Mouse (Mus musculus) heart, adult 2 months (tissue): ENCODE results near the gene Ptprm. TPM values are rescaled to one million over a fixed set of nuclear protein-coding genes. Genes with fewer than 3 reads are reported as not detected.

ENCODE experiments used
- DNase-seq, 2 experiments: peaks; one replicate each; pipeline ENCODE4 v3.0.0; 2021
- H3K27ac ChIP-seq: fragments of 200-600 bp; 2 replicates; pipeline ENCODE4 v1.8.1; 2022
- H3K27me3 ChIP-seq: fragments of 200-500 bp; 2 replicates; pipeline ENCODE4 v1.6.1; 2012; ENCODE audit warnings: mild to moderate bottlenecking, low read length, inconsistent platforms, mixed read lengths; ENCODE audit not compliant: control insufficient read depth, insufficient read depth
- H3K36me3 ChIP-seq: fragments of 200-500 bp; 2 replicates; pipeline ENCODE4 v1.6.1; 2012; ENCODE audit warnings: low read length, inconsistent platforms; ENCODE audit not compliant: control insufficient read depth, insufficient read depth
- H3K4me1 ChIP-seq: fragments of 200-500 bp; 2 replicates; pipeline ENCODE4 v1.6.1; 2011; ENCODE audit warnings: low read length; ENCODE audit not compliant: control insufficient read depth, insufficient read depth
- H3K4me3 ChIP-seq: fragments of 200-600 bp; 2 replicates; pipeline ENCODE4 v1.8.1; 2022
- H3K79me2 ChIP-seq: fragments of 200-500 bp; replicated peaks from 2 replicates; pipeline ENCODE4 v1.6.1; 2012; ENCODE audit warnings: mild to moderate bottlenecking, inconsistent platforms, low read length, moderate library complexity, mixed read lengths; ENCODE audit not compliant: control insufficient read depth, insufficient read depth
- H3K9ac ChIP-seq: fragments of 200-500 bp; 2 replicates; pipeline ENCODE4 v1.6.1; 2012; ENCODE audit warnings: low read depth, mild to moderate bottlenecking, control low read depth, inconsistent platforms, low read length, mixed read lengths
- CTCF ChIP-seq: fragments of 200-600 bp; IDR thresholded peaks from 2 replicates; pipeline ENCODE4 v1.8.1; 2022; ENCODE audit warnings: antibody characterized with exemption, mild to moderate bottlenecking, moderate library complexity
- EP300 ChIP-seq: fragments of 200-500 bp; IDR thresholded peaks from 2 replicates; pipeline ENCODE4 v1.6.1; 2011; ENCODE audit warnings: low read depth, low read length, control low read depth; ENCODE audit not compliant: insufficient read depth
- POLR2A ChIP-seq: fragments of 200-500 bp; IDR thresholded peaks from 2 replicates; pipeline ENCODE4 v1.6.1; 2011; ENCODE audit warnings: mild to moderate bottlenecking, low read depth, low read length, control low read depth; ENCODE audit not compliant: insufficient read depth
- WGBS: fragments of 180-500 bp; shearing (Covaris S2); methylation state at CpG from one replicate; pipeline ENCODE4 v1.1.7; 2018; 5-methylcytosine and 5-hydroxymethylcytosine counted together
- intact Hi-C: fragments of 180-260 bp; cut with DNase I; formaldehyde crosslinking; loops from one replicate; pipeline ENCODE4 v1.15.1; 2025
- polyA plus RNA-seq: library from polyadenylated mRNA; depleted of rRNA; stranded (reverse); fragments of >200 nt; gene quantifications from 2 replicates; pipeline ENCODE4 v1.2.3, GENCODE M21; 2012
- total RNA-seq, 2 experiments: library from RNA; stranded (reverse); gene quantifications; 2 replicates each; pipeline ENCODE4 v1.2.3; 2021

The Ptprm gene
- total and polyA plus RNA-seq, 3 experiments = 34.6 to 88.5 (median 78.9) TPM

DNA sequence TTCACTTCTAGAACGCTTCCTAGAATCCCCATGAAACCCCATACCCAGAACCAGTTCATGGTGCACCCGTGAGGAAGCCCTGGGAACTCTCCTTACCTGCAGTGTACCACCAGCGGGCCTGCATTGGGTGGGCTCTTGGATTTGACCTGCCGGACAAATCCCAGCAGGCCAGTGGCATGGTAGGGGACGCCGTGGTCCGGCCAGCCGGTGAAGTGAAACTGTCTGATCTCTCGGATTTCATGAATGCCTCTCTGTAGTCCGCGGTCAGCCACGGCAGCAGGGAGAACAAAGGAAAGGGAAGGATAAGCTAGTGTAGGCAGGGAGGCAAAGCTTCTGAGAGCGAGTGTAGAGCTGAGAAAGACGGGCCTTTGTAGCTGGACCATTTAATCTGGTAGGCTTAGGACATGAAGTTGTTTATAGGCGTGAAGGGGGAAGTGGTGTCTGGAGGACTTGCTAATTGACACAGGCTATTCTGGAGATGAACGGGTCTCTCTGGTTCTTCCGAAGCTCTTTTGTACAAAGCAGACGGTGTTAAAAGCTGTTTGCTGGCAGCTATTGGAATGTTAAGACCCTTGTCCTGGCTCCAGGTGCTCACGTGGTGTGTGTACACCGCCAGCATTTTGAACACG is 660.5 kb downstream of the Ptprm start:
- intact Hi-C loops = no loop called here
- H3K79me2 ChIP-seq = no peaks in the 10 kb centered on the region
- H3K27me3 ChIP-seq = no peaks in the 10 kb centered on the region
- no peak overlapping the region for H3K4me3 ChIP-seq
- H3K27ac ChIP-seq = no peak overlapping the region
- DNase-seq = no peak
- H3K9ac ChIP-seq = no peak overlapping the region
- WGBS = 79% methylated on average over 21 of the region's 21 CpGs
- H3K4me1 ChIP-seq = no peaks in the 10 kb centered on the region
- no peak for TF ChIP-seq POLR2A
- TF ChIP-seq CTCF = no peak
- no peak for TF ChIP-seq EP300
- H3K36me3 ChIP-seq = no peaks in the 10 kb centered on the region

DNA sequence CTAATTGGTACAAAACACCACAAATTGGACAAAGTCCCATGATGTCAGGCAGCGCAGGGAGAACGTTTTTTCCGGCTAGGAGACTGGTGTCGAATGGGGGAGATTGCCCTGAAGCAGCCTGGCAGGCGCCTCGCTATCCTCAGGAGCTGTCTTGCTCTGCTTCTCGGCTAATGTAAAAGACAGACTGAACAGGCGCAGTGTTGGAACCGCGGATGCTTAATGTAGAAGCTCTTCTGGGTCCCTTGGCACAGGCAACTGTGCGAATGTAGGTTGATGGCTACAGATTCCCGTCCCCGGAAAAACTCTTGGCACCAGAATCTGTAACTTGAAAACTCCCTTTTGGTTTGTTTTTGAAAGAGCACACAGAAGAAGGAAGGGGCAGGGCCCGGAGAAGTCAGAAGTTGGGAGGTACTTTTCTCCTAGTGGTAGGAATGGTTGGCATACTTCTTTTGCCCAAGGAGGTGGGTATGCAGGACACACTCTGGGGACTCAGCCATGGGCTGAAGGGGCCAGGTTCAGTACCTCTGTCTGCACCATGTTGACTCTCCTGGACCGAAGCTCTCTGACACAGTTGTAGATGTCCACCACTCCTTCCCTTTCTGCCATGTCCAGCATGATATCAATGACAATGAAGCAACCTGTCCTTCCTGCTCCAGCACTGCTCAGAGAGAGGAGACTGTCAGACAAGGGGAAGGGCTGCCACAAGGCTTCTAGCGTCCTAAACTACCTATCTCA is 661.1 kb downstream of the Ptprm start:
- Histone ChIP-seq H3K4me3 (no peak overlapping the region), H3K9ac (no peak overlapping the region), H3K27ac (no peak overlapping the region), H3K4me1 (no peaks in the 10 kb centered on the region), H3K27me3 (no peaks in the 10 kb centered on the region), H3K36me3 (no peaks in the 10 kb centered on the region), H3K79me2 (no peaks in the 10 kb centered on the region)
- WGBS = 90% methylated on average over 16 of the region's 16 CpGs
- DNase-seq = no peak
- TF ChIP-seq EP300 = no peak
- no peak for TF ChIP-seq CTCF
- no peak for TF ChIP-seq POLR2A
- intact Hi-C loops = no loop called here

DNA sequence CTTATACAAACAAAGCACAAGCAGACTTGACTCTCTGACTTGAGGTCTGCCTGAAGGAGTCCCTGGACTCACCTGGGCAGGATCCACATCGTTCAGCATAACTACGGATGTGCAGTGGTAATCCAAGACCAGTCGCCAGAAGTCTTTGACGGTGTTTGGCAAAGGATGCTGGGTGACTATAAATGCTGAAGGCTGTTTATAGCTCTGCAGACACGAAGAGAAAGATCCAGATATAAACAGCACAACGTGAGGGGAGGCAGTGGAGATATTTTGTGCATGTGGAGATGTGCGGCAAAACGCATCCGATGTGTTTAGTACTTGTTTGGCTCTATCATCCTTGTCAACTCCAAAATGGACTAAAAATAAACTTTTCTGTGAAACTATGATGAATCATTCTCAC is 666.1 kb downstream of the Ptprm start:
- intact Hi-C loops = loop anchor here (10.0 kb wide), 1 partner anchor 667 kb away; the partner anchor contains the start of gene Ptprm
- no peaks in the 10 kb centered on the region for H3K79me2 ChIP-seq
- no peaks in the 10 kb centered on the region for H3K4me1 ChIP-seq
- DNase-seq = no peak
- H3K36me3 ChIP-seq = no peaks in the 10 kb centered on the region
- 81% methylated on average over 9 of the region's 9 CpGs for WGBS
- no peaks in the 10 kb centered on the region for H3K27me3 ChIP-seq
- H3K27ac ChIP-seq = no peak overlapping the region
- TF ChIP-seq CTCF (no peak), POLR2A (no peak), EP300 (no peak)
- H3K9ac ChIP-seq = no peak overlapping the region
- H3K4me3 ChIP-seq = no peak overlapping the region

DNA sequence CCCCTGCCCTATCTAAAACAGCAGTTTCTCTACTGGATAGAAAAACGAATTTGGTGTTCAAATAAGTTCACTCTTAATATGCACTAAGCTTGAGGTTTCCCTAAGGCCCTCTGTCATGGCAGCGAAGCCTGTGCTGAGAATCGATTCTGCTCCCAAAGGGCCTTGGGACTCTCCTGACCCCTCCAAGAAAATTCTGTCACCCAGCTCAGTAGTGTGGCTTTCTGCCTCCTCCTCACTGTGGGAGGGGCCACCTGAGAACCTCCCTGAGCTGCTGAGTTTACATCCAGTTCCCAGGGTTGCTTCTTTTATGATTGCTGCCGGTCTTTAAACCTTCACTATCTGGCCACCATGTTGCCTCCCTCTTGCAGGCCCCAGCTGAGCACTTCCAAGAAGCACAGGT is 666.7 kb downstream of the Ptprm start:
- intact Hi-C loops = loop anchor here (10.0 kb wide), 1 partner anchor 667 kb away; the partner anchor contains the start of gene Ptprm
- 79% methylated on average over 4 of the region's 4 CpGs for WGBS
- Histone ChIP-seq H3K27ac (no peak overlapping the region), H3K79me2 (no peaks in the 10 kb centered on the region), H3K4me3 (no peak overlapping the region), H3K36me3 (no peaks in the 10 kb centered on the region), H3K4me1 (no peaks in the 10 kb centered on the region), H3K27me3 (no peaks in the 10 kb centered on the region), H3K9ac (no peak overlapping the region)
- DNase-seq = no peak
- TF ChIP-seq CTCF (no peak), POLR2A (no peak), EP300 (no peak)

DNA sequence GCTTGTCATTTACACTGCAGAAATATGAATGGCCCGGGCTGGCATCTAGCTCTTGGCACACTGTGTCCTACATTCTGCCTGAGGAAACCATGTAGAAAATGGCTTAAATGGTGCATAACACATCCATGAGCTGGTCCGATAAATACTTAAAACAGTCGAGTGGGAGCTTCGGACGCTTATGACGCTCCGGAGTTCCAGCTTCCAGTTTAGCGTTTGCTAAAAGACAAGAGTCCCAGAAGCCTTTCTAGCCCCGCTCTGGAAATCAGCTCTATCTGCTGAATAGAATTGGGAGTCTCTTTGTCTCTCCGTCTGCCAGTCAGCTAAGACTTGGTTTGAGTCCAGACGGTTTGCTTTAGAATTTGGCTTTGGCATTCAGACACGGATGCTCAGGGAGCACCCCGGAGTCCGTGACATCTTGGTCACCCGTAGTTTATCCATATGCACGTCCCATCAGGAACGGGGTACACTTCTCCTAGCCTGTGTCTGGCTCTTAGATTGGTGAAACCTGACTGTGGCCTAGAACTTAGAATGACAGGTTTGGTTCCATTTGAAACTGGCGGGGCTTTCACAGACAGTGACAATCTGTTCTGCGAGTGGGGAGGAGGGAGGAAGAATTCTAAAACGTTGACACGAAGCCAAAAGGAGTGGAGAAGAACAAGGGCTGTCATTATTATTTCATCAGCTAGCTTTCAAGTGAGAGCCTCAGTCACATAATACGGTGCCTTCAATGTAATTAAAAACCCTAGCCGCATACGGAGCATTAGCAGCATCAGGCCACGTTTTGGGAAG is 667.4 kb downstream of the Ptprm start:
- intact Hi-C loops = loop anchor here (10.0 kb wide), 1 partner anchor 668 kb away; the partner anchor contains the start of gene Ptprm

GRCm38 (mm10) chr17:66683411-66683810 is 670.8 kb downstream of the Ptprm start:
- no peak for TF ChIP-seq EP300
- no peak for TF ChIP-seq POLR2A
- TF ChIP-seq CTCF = no peak
- no peak overlapping the region for H3K9ac ChIP-seq

More for the DNA sequence above, 667.4 kb downstream of the Ptprm start:
- H3K9ac ChIP-seq = no peak overlapping the region
- no peaks in the 10 kb centered on the region for H3K27me3 ChIP-seq
- TF ChIP-seq EP300 (no peak), CTCF (no peak), POLR2A (no peak)
- no peaks in the 10 kb centered on the region for H3K4me1 ChIP-seq
- H3K79me2 ChIP-seq = no peaks in the 10 kb centered on the region
- WGBS = 86% methylated on average over 25 of the region's 25 CpGs
- no peak for DNase-seq
- no peaks in the 10 kb centered on the region for H3K36me3 ChIP-seq
- H3K4me3 ChIP-seq = no peak overlapping the region
- H3K27ac ChIP-seq = no peak overlapping the region

More at GRCm38 (mm10) chr17:66683411-66683810, 670.8 kb downstream of the Ptprm start:
- Histone ChIP-seq H3K27me3 (no peaks in the 10 kb centered on the region), H3K4me3 (no peak overlapping the region), H3K79me2 (no peaks in the 10 kb centered on the region), H3K36me3 (no peaks in the 10 kb centered on the region), H3K27ac (no peak overlapping the region), H3K4me1 (no peaks in the 10 kb centered on the region)
- 81% methylated on average over 8 of the region's 8 CpGs for WGBS
- intact Hi-C loops = loop anchor here (5.0 to 10.0 kb wide), 2 partner anchors 69 to 671 kb away; partner anchors contain the start of gene Ptprm
- no peak for DNase-seq
